Mouse (Mus musculus): Measurements from ENCODE around the gene Dkkl1. TPM values are rescaled to one million over a fixed set of nuclear protein-coding genes. Genes with fewer than 3 reads are reported as not detected.
"Not testable (repeated sequence)": the region's sequence is repeated elsewhere in the genome, so short reads cannot be mapped to it uniquely, and the experiment has no call there.

Gene Dkkl1
- polyA plus RNA-seq, 1 experiment: 0.07 TPM

DNA sequence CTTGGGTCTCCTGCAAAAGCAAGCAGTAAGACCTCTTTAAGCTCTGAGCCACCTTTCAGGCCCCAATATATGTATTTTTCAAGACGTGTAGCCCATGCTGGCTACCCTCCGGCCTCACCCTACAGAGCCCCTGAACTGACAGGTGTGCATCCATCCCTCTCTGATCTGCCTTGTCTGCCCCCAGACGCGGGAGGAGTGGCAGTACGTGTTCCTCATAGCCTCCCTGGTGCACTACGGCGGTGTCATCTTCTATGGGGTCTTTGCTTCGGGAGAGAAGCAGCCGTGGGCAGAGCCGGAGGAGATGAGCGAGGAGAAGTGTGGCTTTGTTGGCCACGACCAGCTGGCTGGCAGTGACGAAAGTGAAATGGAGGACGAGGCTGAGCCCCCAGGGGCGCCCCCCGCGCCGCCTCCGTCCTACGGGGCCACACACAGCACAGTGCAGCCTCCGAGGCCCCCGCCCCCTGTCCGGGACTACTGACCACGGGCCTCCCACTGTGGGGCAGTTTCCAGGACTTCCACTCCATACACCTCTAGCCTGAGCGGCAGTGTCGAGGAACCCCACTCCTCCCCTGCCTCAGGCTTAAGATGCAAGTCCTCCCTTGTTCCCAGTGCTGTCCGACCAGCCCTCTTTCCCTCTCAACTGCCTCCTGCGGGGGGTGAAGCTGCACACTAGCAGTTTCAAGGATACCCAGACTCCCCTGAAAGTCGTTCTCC, 37.2 kb downstream of the Dkkl1 start:
- Histone ChIP-seq H3ac (ENCODE audit: control insufficient read depth, insufficient read length, low read depth) (no peak overlapping the region), H3K79me3 (ENCODE audit: low read depth) (no peaks in the 10 kb centered on the region), H3K36me3 (ENCODE audit: control insufficient read depth, insufficient read depth) (no peaks in the 10 kb centered on the region), H3K27me3 (ENCODE audit: control insufficient read depth, insufficient read depth, insufficient read length) (peaks cover 51% of the 10 kb centered on the region), H3K4me3 (ENCODE audit: insufficient read depth, poor library complexity, severe bottlenecking) (no peak overlapping the region), H3K79me2 (ENCODE audit: control insufficient read depth, insufficient read depth) (no peaks in the 10 kb centered on the region)
- TF ChIP-seq FOSL1 (IDR thresholded peaks at IDR 0.05; ENCODE audit: insufficient read depth, low read length, poor library complexity, severe bottlenecking) (no peak), CEBPB (IDR thresholded peaks at IDR 0.05; ENCODE audit: low read depth) (no peak), MYOD1 (IDR thresholded peaks at IDR 0.05; ENCODE audit: control insufficient read depth, insufficient read length, low read depth) (no peak), CTCF (IDR thresholded peaks at IDR 0.05; ENCODE audit: control insufficient read depth, insufficient read depth, insufficient read length) (no peak), USF1 (IDR thresholded peaks at IDR 0.05; ENCODE audit: low read depth) (no peak)

GRCm38 (mm10) chr7:45173772-45174171, 38.2 kb downstream of the Dkkl1 start:
- H3K36me3 ChIP-seq (ENCODE audit: control insufficient read depth, insufficient read depth); H3K79me2 ChIP-seq (ENCODE audit: control insufficient read depth, insufficient read depth); H3K79me3 ChIP-seq (ENCODE audit: low read depth); H3ac ChIP-seq (ENCODE audit: control insufficient read depth, insufficient read length, low read depth); H3K4me3 ChIP-seq (ENCODE audit: insufficient read depth, poor library complexity, severe bottlenecking): not testable (repeated sequence)
- H3K27me3 ChIP-seq (ENCODE audit: control insufficient read depth, insufficient read depth, insufficient read length): peaks cover 50% of the 10 kb centered on the region

DNA sequence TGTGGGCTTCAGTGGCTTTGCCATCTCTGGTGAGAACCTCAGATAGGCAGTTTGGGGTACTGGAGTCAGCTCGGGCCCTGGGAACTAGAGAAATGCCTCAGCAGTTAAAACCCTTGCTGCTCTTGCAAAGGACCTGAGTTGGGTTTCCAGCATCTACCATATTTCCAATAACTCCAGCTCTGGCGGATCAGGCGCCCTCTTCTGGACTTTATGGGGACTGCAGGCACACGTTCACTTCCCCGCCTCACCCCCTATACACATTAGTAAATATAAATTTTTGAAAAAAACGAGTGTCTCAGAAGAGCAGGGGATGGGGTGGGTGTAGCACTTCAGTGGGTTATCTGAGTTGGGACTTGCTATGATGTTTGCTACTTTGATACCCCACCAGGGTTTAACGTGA, 39.0 kb downstream of the Dkkl1 start:
- H3K79me3 ChIP-seq (ENCODE audit: low read depth): no peaks in the 10 kb centered on the region
- no peak for TF ChIP-seq FOSL1 (IDR thresholded peaks at IDR 0.05; ENCODE audit: insufficient read depth, low read length, poor library complexity, severe bottlenecking)
- TF ChIP-seq MAX (IDR thresholded peaks at IDR 0.05): no peak
- no peak for TF ChIP-seq CEBPB (IDR thresholded peaks at IDR 0.05; ENCODE audit: low read depth)
- TF ChIP-seq MYOG (IDR thresholded peaks at IDR 0.05; ENCODE audit: control insufficient read depth, extremely low read depth, insufficient read length): no peak
- H3K36me3 ChIP-seq (ENCODE audit: control insufficient read depth, insufficient read depth): no peaks in the 10 kb centered on the region
- no peak overlapping the region for H3K4me3 ChIP-seq (ENCODE audit: insufficient read depth, poor library complexity, severe bottlenecking)
- H3K79me2 ChIP-seq (ENCODE audit: control insufficient read depth, insufficient read depth): no peaks in the 10 kb centered on the region
- no peak overlapping the region for H3ac ChIP-seq (ENCODE audit: control insufficient read depth, insufficient read length, low read depth)
- peaks cover 55% of the 10 kb centered on the region for H3K27me3 ChIP-seq (ENCODE audit: control insufficient read depth, insufficient read depth, insufficient read length)

- Histone ChIP-seq H3K79me2 (ENCODE audit: control insufficient read depth, insufficient read depth) (no peaks in the 10 kb centered on the region), H3K36me3 (ENCODE audit: control insufficient read depth, insufficient read depth) (no peaks in the 10 kb centered on the region), H3K4me3 (ENCODE audit: insufficient read depth, poor library complexity, severe bottlenecking) (no peak overlapping the region), H3K79me3 (ENCODE audit: low read depth) (no peaks in the 10 kb centered on the region), H3K27me3 (ENCODE audit: control insufficient read depth, insufficient read depth, insufficient read length) (peaks cover 47% of the 10 kb centered on the region), H3ac (ENCODE audit: control insufficient read depth, insufficient read length, low read depth) (no peak overlapping the region)
- TF ChIP-seq MYOD1 (IDR thresholded peaks at IDR 0.05; ENCODE audit: control insufficient read depth, insufficient read length, low read depth): no peak
- TF ChIP-seq MAX (IDR thresholded peaks at IDR 0.05): no peak
- TF ChIP-seq CEBPB (IDR thresholded peaks at IDR 0.05; ENCODE audit: low read depth): no peak
These were observed 42.5 kb downstream of the Dkkl1 start for GRCm38 (mm10) chr7:45169495-45169894.

- H3K79me3 ChIP-seq (ENCODE audit: low read depth): no peaks in the 10 kb centered on the region
- H3K4me3 ChIP-seq (ENCODE audit: insufficient read depth, poor library complexity, severe bottlenecking): no peak overlapping the region
- H3K79me2 ChIP-seq (ENCODE audit: control insufficient read depth, insufficient read depth): no peaks in the 10 kb centered on the region
- H3K36me3 ChIP-seq (ENCODE audit: control insufficient read depth, insufficient read depth): no peaks in the 10 kb centered on the region
- TF ChIP-seq CEBPB (IDR thresholded peaks at IDR 0.05; ENCODE audit: low read depth) (no peak), FOSL1 (IDR thresholded peaks at IDR 0.05; ENCODE audit: insufficient read depth, low read length, poor library complexity, severe bottlenecking) (no peak), USF1 (IDR thresholded peaks at IDR 0.05; ENCODE audit: low read depth) (no peak), MYOG (IDR thresholded peaks at IDR 0.05; ENCODE audit: control insufficient read depth, extremely low read depth, insufficient read length) (no peak), CTCF (IDR thresholded peaks at IDR 0.05; ENCODE audit: control insufficient read depth, insufficient read depth, insufficient read length) (no peak), MAX (IDR thresholded peaks at IDR 0.05) (no peak), MYOD1 (IDR thresholded peaks at IDR 0.05; ENCODE audit: control insufficient read depth, insufficient read length, low read depth) (no peak)
- H3ac ChIP-seq (ENCODE audit: control insufficient read depth, insufficient read length, low read depth): no peak overlapping the region
- H3K27me3 ChIP-seq (ENCODE audit: control insufficient read depth, insufficient read depth, insufficient read length): peaks cover 53% of the 10 kb centered on the region
These were observed 43.3 kb downstream of the Dkkl1 start for GRCm38 (mm10) chr7:45168656-45169055.

- Histone ChIP-seq H3K36me3 (ENCODE audit: control insufficient read depth, insufficient read depth) (no peaks in the 10 kb centered on the region), H3K79me2 (ENCODE audit: control insufficient read depth, insufficient read depth) (no peaks in the 10 kb centered on the region), H3ac (ENCODE audit: control insufficient read depth, insufficient read length, low read depth) (no peak overlapping the region), H3K79me3 (ENCODE audit: low read depth) (no peaks in the 10 kb centered on the region), H3K4me3 (ENCODE audit: insufficient read depth, poor library complexity, severe bottlenecking) (no peak overlapping the region), H3K27me3 (ENCODE audit: control insufficient read depth, insufficient read depth, insufficient read length) (peaks cover 55% of the 10 kb centered on the region)
- TF ChIP-seq MYOG (IDR thresholded peaks at IDR 0.05; ENCODE audit: control insufficient read depth, extremely low read depth, insufficient read length): no peak
- no peak for TF ChIP-seq USF1 (IDR thresholded peaks at IDR 0.05; ENCODE audit: low read depth)
- TF ChIP-seq CEBPB (IDR thresholded peaks at IDR 0.05; ENCODE audit: low read depth): no peak
- no peak for TF ChIP-seq CTCF (IDR thresholded peaks at IDR 0.05; ENCODE audit: control insufficient read depth, insufficient read depth, insufficient read length)
- TF ChIP-seq MYOD1 (IDR thresholded peaks at IDR 0.05; ENCODE audit: control insufficient read depth, insufficient read length, low read depth): no peak
- no peak for TF ChIP-seq FOSL1 (IDR thresholded peaks at IDR 0.05; ENCODE audit: insufficient read depth, low read length, poor library complexity, severe bottlenecking)
- TF ChIP-seq MAX (IDR thresholded peaks at IDR 0.05): no peak
These were observed 44.0 kb downstream of the Dkkl1 start for GRCm38 (mm10) chr7:45167761-45168445.
